Mouse (Mus musculus) C2C12 (cell line): ENCODE results near the gene Ifi202b.
"Not testable (repeated sequence)": the region's sequence is repeated elsewhere in the genome, so short reads cannot be mapped to it uniquely, and the experiment has no call there.

ENCODE experiments used
- FOSL1 ChIP-seq: IDR thresholded peaks from one replicate; pipeline ENCODE4 v1.8.0; 2011; ENCODE audit warnings: mild to moderate bottlenecking, low read length; ENCODE audit not compliant: poor library complexity, insufficient read depth, severe bottlenecking
- MAX ChIP-seq: IDR thresholded peaks from one replicate; pipeline ENCODE4 v1.6.1; 2011; ENCODE audit warnings: mild to moderate bottlenecking, control low read depth
- MYOG ChIP-seq: IDR thresholded peaks from one replicate; pipeline ENCODE4 v1.6.1; 2011; ENCODE audit not compliant: control insufficient read depth, insufficient read length; ENCODE audit errors: extremely low read depth
- USF1 ChIP-seq: IDR thresholded peaks from one replicate; pipeline ENCODE4 v1.6.1; 2011; ENCODE audit warnings: low read depth, mild to moderate bottlenecking, control low read depth, moderate library complexity

DNA sequence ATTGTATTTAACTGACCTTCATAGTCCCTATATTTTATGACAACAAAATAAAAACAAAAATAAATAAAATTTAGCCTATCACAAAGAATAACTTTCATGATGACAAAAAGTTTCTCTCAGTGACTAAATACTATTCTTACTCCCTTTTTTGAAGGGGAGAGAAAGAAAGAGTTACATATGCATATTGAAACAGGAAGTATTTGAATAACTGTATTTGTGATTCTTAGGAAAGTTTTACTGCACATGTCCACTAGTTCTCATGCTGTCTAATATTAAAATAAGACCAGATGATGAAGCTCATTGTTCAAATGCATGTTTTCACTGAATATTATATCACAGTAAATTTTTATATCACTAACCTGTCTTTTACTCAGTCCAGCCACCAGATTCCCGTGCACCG lies 41.0 kb downstream of the Ifi202b start:
- TF ChIP-seq MAX, MYOG, USF1, FOSL1: not testable (repeated sequence)
